Mouse (Mus musculus) central nervous system, embryonic 14 days (tissue): ENCODE data around the gene Farp2. TPM values are rescaled to one million over a fixed set of nuclear protein-coding genes. Genes with fewer than 3 reads are reported as not detected.

Experiments
- polyA plus RNA-seq: library from polyadenylated mRNA; depleted of rRNA; stranded (reverse); fragments of >200 nt; gene quantifications from 2 replicates; pipeline ENCODE4 v1.2.3, GENCODE M21; 2012; rRNA removed

Farp2 gene
- polyA plus RNA-seq, result 4.7 and 6.1 TPM in 2 replicates

DNA sequence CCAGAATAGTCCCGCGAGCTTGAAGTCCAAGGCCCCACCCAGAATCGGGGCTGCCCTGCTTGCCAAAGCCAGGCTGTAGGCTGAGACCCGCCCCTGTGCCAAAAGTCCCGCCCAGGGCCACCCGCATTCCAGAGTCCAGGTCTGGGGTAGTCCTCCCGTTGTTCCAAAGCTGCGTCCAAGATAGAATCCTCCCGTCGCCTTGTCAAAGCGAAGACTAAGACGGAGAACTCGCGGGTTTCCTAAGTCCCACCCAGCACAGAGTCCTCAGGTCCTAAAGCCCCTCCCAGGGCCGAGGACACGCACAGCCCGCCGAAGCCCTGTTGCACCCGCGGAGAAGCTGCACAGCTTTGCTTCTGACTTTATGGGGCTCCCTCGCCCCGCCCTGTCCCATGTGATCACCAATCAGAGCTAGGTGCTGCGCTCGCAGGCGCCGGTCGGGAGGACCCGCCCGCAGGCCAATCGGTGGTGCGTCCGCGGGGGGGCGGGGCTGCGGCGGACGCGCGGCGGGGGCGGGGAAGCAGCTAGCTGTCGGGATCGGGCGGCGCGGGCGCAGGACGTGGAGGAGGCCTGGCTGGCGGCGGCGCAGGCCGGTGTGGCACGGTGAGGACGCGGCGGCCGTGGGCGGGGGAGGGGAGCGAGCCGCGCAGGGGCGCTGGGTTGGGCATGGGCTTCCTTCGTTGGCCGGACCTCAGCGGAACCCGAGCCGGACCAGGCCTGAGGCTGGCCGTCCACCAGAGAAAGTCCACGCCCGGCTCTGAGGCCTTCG is at the start of gene Farp2:
Gene Farp2, plus strand, starts transcription at position 495 of the 766 bp plus-strand sequence.

DNA sequence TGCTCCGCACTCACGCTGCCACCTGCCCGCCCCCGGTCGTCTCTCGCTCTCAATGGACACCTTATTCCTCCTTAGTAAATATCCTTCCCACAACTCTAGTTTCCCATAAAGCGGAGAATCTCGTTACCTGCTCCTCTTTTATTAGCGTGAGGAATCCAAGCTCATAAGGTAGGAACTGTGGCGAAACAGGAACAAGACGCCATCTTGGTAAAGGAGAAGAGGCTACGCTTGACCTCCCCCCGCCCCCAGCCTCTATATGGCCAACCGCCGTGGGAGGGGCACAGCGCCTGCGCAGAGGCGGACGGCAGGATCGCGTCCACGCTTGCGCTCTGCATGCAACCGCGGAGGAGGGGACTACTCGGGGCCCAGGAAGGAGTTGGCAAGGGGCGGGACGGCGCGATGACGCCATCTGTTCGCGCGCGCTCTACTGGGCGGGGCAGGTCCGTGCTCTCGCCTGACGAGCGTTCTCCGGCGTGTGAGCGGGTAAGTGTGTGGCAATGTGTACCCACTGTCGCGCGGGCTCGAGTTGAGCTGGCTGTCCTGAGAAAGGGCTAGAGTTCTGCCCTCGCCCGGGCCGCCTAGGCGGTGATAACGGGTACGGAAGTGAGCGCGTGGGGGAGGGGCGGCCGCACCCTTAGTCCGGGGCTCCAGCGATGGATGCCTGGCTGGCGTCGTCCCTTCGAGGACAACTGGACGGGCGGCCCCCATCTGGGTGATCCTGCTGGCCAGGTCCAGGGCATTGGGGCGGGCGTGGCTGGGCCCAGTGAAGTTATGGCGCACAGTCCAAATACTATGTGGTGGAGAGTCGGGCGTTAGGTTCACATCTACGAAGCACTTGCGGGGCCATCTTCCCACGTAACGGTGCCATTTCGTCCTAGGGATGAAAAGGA is 33.0 kb upstream of the Farp2 start, which contains the start of gene Hdlbp:
Gene Hdlbp, minus strand, starts transcription at position 230 of the 890 bp plus-strand sequence.

DNA sequence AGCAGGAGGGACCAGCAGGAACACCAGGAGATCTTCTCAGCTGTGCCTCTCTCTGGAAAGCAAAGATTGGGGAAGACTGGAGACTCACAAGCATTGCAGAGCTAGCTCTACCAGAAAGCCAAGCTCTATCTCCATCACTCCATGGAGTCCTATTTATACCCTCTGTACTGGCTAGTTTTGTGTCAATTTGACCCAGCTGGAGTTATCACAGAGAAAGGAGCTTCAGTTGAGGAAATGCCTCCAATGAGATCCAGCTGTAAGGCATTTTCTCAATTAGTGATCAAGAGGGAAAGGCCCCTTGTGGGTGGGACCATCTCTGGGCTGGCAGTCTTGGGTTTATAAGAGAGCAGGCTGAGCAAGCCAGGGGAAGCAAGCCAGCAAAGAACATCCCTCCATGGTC is 146.7 kb downstream of the Farp2 start, which contains the start of gene Stk25:
Gene Stk25, minus strand, starts transcription at position 101 of the 400 bp plus-strand sequence.

Other genes with a start within 250 kb of the Farp2 start
- 24.1 and 25.4 TPM in 2 replicates for gene Mterf4, start 206.2 kb upstream of the Farp2 start, polyA plus RNA-seq
- gene Ppp1r7, start 169.2 kb upstream of the Farp2 start, polyA plus RNA-seq, result 12.3 and 14.5 TPM in 2 replicates
- gene Pask, start 168.6 kb upstream of the Farp2 start, polyA plus RNA-seq, result 12.3 and 13.1 TPM in 2 replicates
- gene Ano7, start 138.1 kb upstream of the Farp2 start, polyA plus RNA-seq, result 0.53 and 0.75 TPM in 2 replicates
- 80.7 and 101 TPM in 2 replicates for gene Hdlbp, start 33.3 kb upstream of the Farp2 start, polyA plus RNA-seq
- gene Stk25, start 146.6 kb downstream of the Farp2 start, polyA plus RNA-seq, result 320 and 324 TPM in 2 replicates
- 52.9 and 57.9 TPM in 2 replicates for gene Bok, start 173.6 kb downstream of the Farp2 start, polyA plus RNA-seq
- gene Atg4b, start 239.4 kb downstream of the Farp2 start, polyA plus RNA-seq, result 79.4 and 85.0 TPM in 2 replicates
- 41.7 and 52.5 TPM in 2 replicates for gene Thap4, start 242.8 kb downstream of the Farp2 start, polyA plus RNA-seq